Mouse (Mus musculus) heart, embryonic 14.5 days (tissue): ENCODE measurements around the gene Pms1. TPM values are rescaled to one million over a fixed set of nuclear protein-coding genes. Genes with fewer than 3 reads are reported as not detected.
"Not testable (repeated sequence)": the region's sequence is repeated elsewhere in the genome, so short reads cannot be mapped to it uniquely, and the experiment has no call there.

Experiments
- ATAC-seq: fragments of 200-750 bp; cut with Nextera tagmentation; 2 replicates; pipeline ENCODE4 v1.8.0; 2017; ENCODE audit warnings: low read depth, moderate TSS enrichment; ENCODE audit not compliant: insufficient number of reproducible peaks, insufficient read depth, low FRiP score
- H3K27ac ChIP-seq, 2 experiments: fragments of 200-500 bp in 1 of 2; fragments of 300-500 bp in 1 of 2; sonication (generic) in 1 of 2; replicated peaks in 1 of 2; 2 replicates each; pipeline ENCODE4 v1.5.1; 2012 to 2014; ENCODE audit warnings: low read depth in 2 of 2, low read length in 2 of 2, control low read depth in 1 of 2, mild to moderate bottlenecking in 1 of 2, mixed read lengths in 1 of 2; ENCODE audit not compliant: control insufficient read depth in 1 of 2, insufficient read depth in 1 of 2
- H3K27me3 ChIP-seq: fragments of 300-500 bp; sonication (generic); 2 replicates; pipeline ENCODE4 v1.6.1; 2014; ENCODE audit warnings: mild to moderate bottlenecking, low read length, control low read depth; ENCODE audit not compliant: control insufficient read depth, insufficient read depth
- H3K36me3 ChIP-seq: fragments of 300-500 bp; sonication (generic); 2 replicates; pipeline ENCODE4 v1.6.1; 2014; ENCODE audit warnings: mild to moderate bottlenecking, control low read depth, low read length, mixed read lengths; ENCODE audit not compliant: control insufficient read depth, insufficient read depth
- H3K4me1 ChIP-seq, 2 experiments: fragments of 200-500 bp in 1 of 2; fragments of 300-500 bp in 1 of 2; sonication (generic) in 1 of 2; 2 replicates each; pipeline ENCODE4 v1.6.1; 2012 to 2014; ENCODE audit warnings: low read length in 2 of 2, control low read depth in 1 of 2, mixed read lengths in 1 of 2; ENCODE audit not compliant: control insufficient read depth in 2 of 2, insufficient read depth in 2 of 2
- H3K4me2 ChIP-seq: fragments of 300-500 bp; sonication (generic); 2 replicates; pipeline ENCODE4 v1.6.1; 2014; ENCODE audit warnings: mild to moderate bottlenecking, low read length
- H3K4me3 ChIP-seq, 2 experiments: fragments of 200-500 bp in 1 of 2; fragments of 300-500 bp in 1 of 2; sonication (generic) in 1 of 2; 2 replicates each; pipeline ENCODE4 v1.5.1; 2012 to 2014; ENCODE audit warnings: low read length in 2 of 2, mild to moderate bottlenecking in 2 of 2, control low read depth in 1 of 2, low read depth in 1 of 2, moderate library complexity in 1 of 2; ENCODE audit not compliant: control insufficient read depth in 1 of 2, insufficient read depth in 1 of 2
- H3K9ac ChIP-seq: fragments of 300-500 bp; sonication (generic); 2 replicates; pipeline ENCODE4 v1.6.1; 2014; ENCODE audit warnings: mild to moderate bottlenecking, low read length
- H3K9me3 ChIP-seq: fragments of 300-500 bp; sonication (generic); 2 replicates; pipeline ENCODE4 v1.6.1; 2016; ENCODE audit warnings: low read length, control low read depth; ENCODE audit not compliant: control insufficient read depth
- WGBS: fragments of 180-500 bp; shearing (Covaris S2); extraction: QIAGEN DNeasy Blood & Tissue Kit; methylation state at CpG from one replicate; pipeline ENCODE4 v1.1.7; 2014; 5-methylcytosine and 5-hydroxymethylcytosine counted together
- polyA plus RNA-seq: library from polyadenylated mRNA; unstranded; fragments of >200 nt; fragmentation: Nextera tagmentation; extraction: Ambion mirVana; gene quantifications from 2 replicates; pipeline ENCODE4 v1.2.1, GENCODE M21; 2014

Gene Pms1
- polyA plus RNA-seq, 1 experiment from 2014 or later: 9.9 TPM

DNA sequence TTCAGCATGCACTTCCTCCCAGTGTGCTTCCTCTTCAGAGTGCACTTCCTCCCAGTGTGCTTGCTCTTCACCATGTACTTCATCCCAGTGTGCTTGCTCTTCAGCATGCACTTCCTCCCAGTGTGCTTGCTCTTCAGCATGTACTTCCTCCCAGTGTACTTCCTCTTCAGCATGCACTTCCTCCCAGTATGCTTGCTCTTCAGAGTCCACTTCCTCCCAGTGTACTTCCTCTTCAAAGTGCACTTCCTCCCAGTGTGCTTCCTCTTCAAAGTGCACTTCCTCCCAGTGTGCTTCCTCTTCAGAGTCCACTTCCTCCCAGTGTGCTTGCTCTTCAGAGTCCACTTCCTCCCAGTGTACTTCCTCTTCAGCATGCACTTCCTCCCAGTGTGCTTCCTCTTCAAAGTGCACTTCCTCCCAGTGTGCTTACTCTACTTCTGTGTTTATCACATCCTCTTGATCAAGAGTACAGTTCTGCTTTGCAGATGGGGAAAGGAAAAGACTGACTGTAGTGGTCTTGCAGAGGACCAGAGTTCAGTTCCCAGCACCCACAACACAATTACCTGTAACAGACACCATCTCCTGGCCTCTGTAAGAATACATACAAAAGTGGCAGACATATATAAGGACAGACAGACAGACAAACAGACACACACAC lies 31.7 kb downstream of the Pms1 start:
- H3K4me1 ChIP-seq, H3K9ac ChIP-seq, H3K36me3 ChIP-seq, H3K27me3 ChIP-seq, H3K9me3 ChIP-seq, H3K4me3 ChIP-seq, H3K27ac ChIP-seq, H3K4me2 ChIP-seq, ATAC-seq: not testable (repeated sequence)

DNA sequence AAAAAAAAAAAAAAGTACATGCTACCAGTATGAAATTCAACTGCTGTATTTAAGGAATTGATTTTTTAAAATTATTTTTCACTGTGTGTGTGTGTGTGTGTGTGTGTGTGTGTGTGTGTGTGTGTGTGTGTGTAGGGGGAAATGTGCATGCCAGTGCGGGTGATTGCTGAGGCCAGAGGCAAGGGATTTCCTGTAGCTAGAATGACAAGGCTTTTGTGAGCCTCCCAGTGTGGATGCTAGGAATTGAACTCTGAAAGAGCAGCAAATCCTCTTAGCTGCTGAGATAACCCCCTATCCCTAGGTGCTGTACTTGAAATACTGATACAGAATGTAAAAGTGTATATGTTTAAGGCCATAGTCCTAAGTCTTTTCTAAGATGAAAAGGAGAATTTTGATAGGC lies 70.8 kb downstream of the Pms1 start:
- Histone ChIP-seq H3K27me3 (no peaks in the 10 kb centered on the region), H3K36me3 (no peaks in the 10 kb centered on the region), H3K4me2 (no peak overlapping the region), H3K4me3 (no peak overlapping the region), H3K9me3 (no peaks in the 10 kb centered on the region), H3K9ac (no peak overlapping the region), H3K27ac (no peak overlapping the region), H3K4me1 (no peaks in the 10 kb centered on the region)
- 42% methylated on average over 1 of the region's 1 CpGs for WGBS
- ATAC-seq: no peak

DNA sequence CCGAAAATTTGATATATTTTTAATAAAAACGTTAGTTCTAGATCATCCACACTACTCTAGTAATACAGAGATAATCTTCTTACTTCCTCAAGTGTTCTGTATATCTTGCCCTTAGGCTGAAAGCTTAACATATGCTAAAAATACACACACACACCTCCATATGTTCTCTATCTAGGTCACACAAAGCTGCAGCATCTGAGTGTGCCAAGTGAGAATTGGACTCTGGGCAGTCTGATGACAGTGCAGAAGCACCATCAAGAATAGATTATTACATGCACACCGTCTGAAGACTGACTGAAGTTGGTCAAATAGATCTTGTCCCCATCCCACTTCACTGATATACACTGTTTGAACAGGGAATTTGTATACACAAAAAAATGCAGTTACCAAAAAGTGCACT lies 71.2 kb downstream of the Pms1 start:
- no peaks in the 10 kb centered on the region for H3K36me3 ChIP-seq
- H3K4me1 ChIP-seq: no peaks in the 10 kb centered on the region
- ATAC-seq: no peak
- no peak overlapping the region for H3K4me2 ChIP-seq
- H3K4me3 ChIP-seq: no peak overlapping the region
- 0 out of 4 replicates have a peak overlapping the region, but pooled peaks of 1 of the 2 experiments have one; percentile 11 for H3K27ac ChIP-seq
- no peaks in the 10 kb centered on the region for H3K9me3 ChIP-seq
- H3K9ac ChIP-seq: no peak overlapping the region
- H3K27me3 ChIP-seq: no peaks in the 10 kb centered on the region
- WGBS: 50% methylated on average over 3 of the region's 3 CpGs

DNA sequence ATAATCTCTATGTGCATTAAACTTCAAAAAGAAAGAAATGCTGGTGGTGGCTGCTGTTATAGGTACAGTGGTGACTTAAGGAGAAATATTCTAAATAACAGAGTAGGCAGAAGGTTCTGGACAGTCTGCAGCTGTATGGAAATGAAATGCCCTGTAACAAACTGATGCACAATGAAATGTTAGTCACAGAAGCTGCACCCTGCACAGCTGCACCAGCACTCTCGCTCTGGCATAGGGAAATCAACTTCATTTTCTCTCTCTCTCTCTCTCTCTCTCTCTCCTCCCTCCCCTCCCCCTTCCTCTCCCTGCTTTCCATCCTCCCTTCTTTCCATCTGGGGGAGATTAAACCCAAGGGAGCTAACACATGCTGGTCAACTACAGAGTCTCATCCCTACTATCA lies 72.0 kb downstream of the Pms1 start:
- no peak overlapping the region for H3K9ac ChIP-seq
- H3K27me3 ChIP-seq: no peaks in the 10 kb centered on the region
- H3K4me2 ChIP-seq: no peak overlapping the region
- 80% methylated on average over 1 of the region's 1 CpGs for WGBS
- no peak overlapping the region for H3K4me3 ChIP-seq
- no peaks in the 10 kb centered on the region for H3K9me3 ChIP-seq
- H3K27ac ChIP-seq: no peak overlapping the region
- no peaks in the 10 kb centered on the region for H3K4me1 ChIP-seq
- H3K36me3 ChIP-seq: no peaks in the 10 kb centered on the region
- no peak for ATAC-seq

DNA sequence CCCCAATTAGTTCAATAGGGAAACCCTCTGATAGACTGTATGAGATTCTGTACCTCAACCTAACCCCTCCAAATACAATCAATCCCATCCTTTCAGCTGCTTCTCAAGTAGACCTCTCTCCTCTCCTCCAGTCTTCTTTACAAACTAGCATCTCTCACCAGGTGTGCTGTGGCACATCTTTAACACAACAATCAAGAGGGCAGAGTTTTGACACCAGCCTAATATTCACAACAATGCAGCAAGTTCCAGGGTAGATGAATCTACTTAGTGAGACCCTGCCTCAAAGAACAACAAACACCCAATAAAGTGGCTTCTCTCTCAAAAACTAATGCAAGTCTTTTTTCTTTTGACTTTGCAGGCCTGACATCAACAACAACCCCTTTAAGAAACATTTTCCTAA lies 86.7 kb downstream of the Pms1 start:
- no peak overlapping the region for H3K4me2 ChIP-seq
- H3K27me3 ChIP-seq: no peaks in the 10 kb centered on the region
- H3K9me3 ChIP-seq: no peaks in the 10 kb centered on the region
- H3K27ac ChIP-seq: no peak overlapping the region
- no peaks in the 10 kb centered on the region; the same call in 1 of the 2 replicates for H3K36me3 ChIP-seq
- H3K4me1 ChIP-seq: no peaks in the 10 kb centered on the region
- no peak overlapping the region for H3K4me3 ChIP-seq
- no peak overlapping the region for H3K9ac ChIP-seq
- no peak for ATAC-seq

DNA sequence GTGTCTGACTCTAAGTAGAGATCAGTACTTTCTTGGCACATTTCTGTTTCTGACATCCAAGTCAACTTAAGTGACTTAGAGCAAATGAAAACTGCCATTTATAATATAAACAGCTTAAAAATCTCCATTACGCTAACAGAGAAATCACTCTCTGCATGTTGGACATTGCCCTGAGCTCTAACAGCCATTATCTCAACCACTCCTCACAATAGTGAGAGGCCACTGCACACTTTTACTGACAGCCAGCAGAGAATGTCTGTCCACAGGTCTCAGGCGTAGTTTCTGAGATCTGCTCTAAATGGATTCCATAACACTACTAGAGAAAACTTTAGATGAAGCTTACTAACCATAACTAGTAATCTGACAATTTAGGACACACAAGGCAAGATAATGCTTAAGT lies 92.9 kb downstream of the Pms1 start:
- no peak overlapping the region for H3K27ac ChIP-seq
- no peaks in the 10 kb centered on the region for H3K9me3 ChIP-seq

DNA sequence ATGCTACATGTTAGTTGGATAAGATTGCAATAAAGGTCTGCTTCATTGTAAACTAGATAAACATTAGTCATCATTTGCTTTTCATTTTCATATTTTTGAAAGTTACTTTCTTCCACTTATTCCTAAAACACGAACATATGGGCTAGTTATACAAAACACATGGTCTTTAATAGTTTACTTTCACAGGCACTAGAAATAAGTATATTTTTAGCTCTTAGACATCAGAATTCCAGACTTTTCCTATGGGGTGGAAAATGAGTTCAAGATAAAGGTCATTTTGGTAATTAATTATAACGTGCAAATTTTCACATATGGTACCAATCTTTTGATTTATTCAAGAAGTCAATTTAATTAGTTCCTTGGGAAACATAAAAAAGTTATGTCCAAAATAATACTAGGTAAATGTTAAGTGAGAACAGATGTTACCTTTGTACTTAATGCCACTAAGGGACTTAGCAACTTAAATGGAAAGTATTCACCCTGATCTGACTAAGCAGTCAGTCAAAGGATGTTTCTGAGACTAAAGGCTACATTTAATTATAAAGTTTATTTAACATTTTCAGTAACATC lies 95.1 kb downstream of the Pms1 start:
- Histone ChIP-seq H3K4me3 (no peak overlapping the region), H3K4me2 (no peak overlapping the region), H3K9me3 (no peaks in the 10 kb centered on the region), H3K36me3 (no peaks in the 10 kb centered on the region; the same call in 1 of the 2 replicates), H3K4me1 (peaks cover 2 to 4% of the 10 kb centered on the region in 2 experiments; a peak in 2 of 4 replicates), H3K9ac (no peak overlapping the region), H3K27ac (no peak overlapping the region), H3K27me3 (no peaks in the 10 kb centered on the region)
- no peak for ATAC-seq
- 88% methylated on average over 2 of the region's 2 CpGs for WGBS

More for the DNA sequence above, 92.9 kb downstream of the Pms1 start:
- ATAC-seq: no peak
- 45% methylated on average over 2 of the region's 2 CpGs for WGBS
- Histone ChIP-seq H3K4me1 (peaks cover 2 to 4% of the 10 kb centered on the region in 2 experiments; a peak in 2 of 4 replicates), H3K9ac (no peak overlapping the region), H3K4me3 (no peak overlapping the region), H3K36me3 (no peaks in the 10 kb centered on the region; the same call in 1 of the 2 replicates), H3K4me2 (no peak overlapping the region), H3K27me3 (no peaks in the 10 kb centered on the region)

DNA sequence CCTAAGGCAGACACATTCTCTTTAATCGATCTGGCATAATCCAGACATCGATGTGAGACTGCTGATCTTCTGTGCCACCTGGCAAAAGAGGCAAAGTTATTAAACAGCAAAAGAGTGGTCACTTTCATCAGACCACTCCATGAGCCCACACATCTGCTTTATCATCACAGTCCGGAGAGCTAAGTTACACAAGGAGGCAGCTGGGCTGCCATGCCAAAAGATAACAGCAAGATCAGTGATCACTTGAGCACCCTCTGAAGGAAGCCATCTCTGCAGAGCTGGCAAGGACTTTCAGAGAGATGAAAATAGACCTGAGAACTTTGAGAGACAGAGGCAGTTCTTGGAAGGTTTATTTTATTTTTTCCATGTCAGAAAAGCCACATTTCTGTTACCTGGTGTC lies 102.3 kb downstream of the Pms1 start:
- Histone ChIP-seq H3K4me1 (peaks cover 4 to 8% of the 10 kb centered on the region in 2 experiments; a peak in 2 of 4 replicates), H3K9me3 (no peaks in the 10 kb centered on the region), H3K27ac (no peak overlapping the region), H3K27me3 (no peaks in the 10 kb centered on the region), H3K9ac (no peak overlapping the region), H3K4me2 (no peak overlapping the region), H3K4me3 (no peak overlapping the region), H3K36me3 (no peaks in the 10 kb centered on the region)
- 70% methylated on average over 3 of the region's 3 CpGs for WGBS
- ATAC-seq: no peak
